Mouse (Mus musculus) urinary bladder, postnatal 36 days (tissue): ENCODE results near the gene Olfr635.
A peak's percentile ranks its signal among the peaks of the same experiment; 100 is the strongest.
"Not testable (repeated sequence)": the region's sequence is repeated elsewhere in the genome, so short reads cannot be mapped to it uniquely, and the experiment has no call there.

Experiments used
- DNase-seq, 2 experiments: peaks; one replicate each; pipeline ENCODE4 v3.0.0; 2022; ENCODE audit warnings: low spot score in 2 of 2, mixed read lengths in 1 of 2

Olfr635 gene

GRCm38 (mm10) chr7:103970852-103971251 lies at the start of gene Olfr635:
Gene Olfr635, plus strand, starts transcription at chr7:103971152.
- DNase-seq: no peak

GRCm38 (mm10) chr7:103928525-103928924 lies 42.4 kb upstream of the Olfr635 start, which contains the start of gene Olfr631:
Gene Olfr631, plus strand, starts transcription at chr7:103928825.
- no peak for DNase-seq

GRCm38 (mm10) chr7:103934264-103934663 lies 36.7 kb upstream of the Olfr635 start, which contains the start of gene Olfr632:
Gene Olfr632, plus strand, starts transcription at chr7:103934347.
- no peak for DNase-seq

- DNase-seq: peak; percentile 2 to 10
These were observed 28.2 kb upstream of the Olfr635 start for GRCm38 (mm10) chr7:103942730-103943129.

- no peak for DNase-seq
These were observed 26.8 kb upstream of the Olfr635 start, which contains the start of gene Olfr633 for GRCm38 (mm10) chr7:103944137-103944536. Gene Olfr633, plus strand, starts transcription at chr7:103944437.

- not testable (repeated sequence) for DNase-seq
These were observed 4.1 kb upstream of the Olfr635 start for GRCm38 (mm10) chr7:103966873-103967272.

GRCm38 (mm10) chr7:103971782-103972181 lies 830 bp downstream of the Olfr635 start:
- DNase-seq: no peak

GRCm38 (mm10) chr7:103998446-103998845 lies 27.5 kb downstream of the Olfr635 start, which contains the start of gene Olfr638:
Gene Olfr638, plus strand, starts transcription at chr7:103998746.
- DNase-seq: no peak

GRCm38 (mm10) chr7:103999124-103999523 lies 28.2 kb downstream of the Olfr635 start:
- no peak for DNase-seq

GRCm38 (mm10) chr7:104017203-104017602 lies 46.3 kb downstream of the Olfr635 start, which contains the start of gene Olfr639:
Gene Olfr639, minus strand, starts transcription at chr7:104017303.
- no peak for DNase-seq

GRCm38 (mm10) chr7:104018953-104019352 lies 48.0 kb downstream of the Olfr635 start:
- DNase-seq: no peak

- no peak for DNase-seq
These were observed 50.7 kb downstream of the Olfr635 start for GRCm38 (mm10) chr7:104021651-104022050.

- no peak for DNase-seq
These were observed 54.5 kb downstream of the Olfr635 start, which contains the start of gene Olfr640 for GRCm38 (mm10) chr7:104025473-104025872. Gene Olfr640, minus strand, starts transcription at chr7:104025573.

- no peak for DNase-seq
These were observed 56.0 kb downstream of the Olfr635 start for GRCm38 (mm10) chr7:104026978-104027377.

GRCm38 (mm10) chr7:104035145-104035544 lies 64.2 kb downstream of the Olfr635 start, which contains the start of gene Olfr641:
Gene Olfr641, plus strand, starts transcription at chr7:104035445.
- DNase-seq: no peak
